Mouse (Mus musculus): ENCODE measurements around the gene Mettl22. TPM values are rescaled to one million over a fixed set of nuclear protein-coding genes. Genes with fewer than 3 reads are reported as not detected.

Gene Mettl22
- total RNA-seq, 1 experiment, result 15.5 TPM

DNA sequence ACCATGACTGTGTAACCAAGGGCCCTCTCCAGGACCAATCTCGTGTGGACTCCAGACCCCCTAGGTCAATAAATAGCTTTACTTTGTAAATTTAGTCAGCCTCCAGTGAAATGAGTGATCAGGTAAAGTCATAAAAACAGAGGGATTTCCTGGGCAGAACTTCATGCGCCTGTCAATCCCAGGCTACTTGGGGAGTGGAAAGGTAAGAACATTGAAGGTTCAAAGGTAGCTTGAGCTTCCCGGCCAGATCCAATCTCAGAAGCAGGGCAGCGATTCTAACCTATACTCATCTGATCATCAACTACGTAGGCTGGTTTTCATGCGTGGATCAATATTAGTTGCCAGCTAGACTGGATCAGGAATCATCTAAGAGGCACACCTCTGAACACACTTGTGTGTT, 24.3 kb upstream of the Mettl22 start:
- Histone ChIP-seq H3K4me3 (ENCODE audit: insufficient read depth in 1 of 2, low read depth in 1 of 2, low read length in 2 of 2, poor library complexity in 1 of 2, severe bottlenecking in 1 of 2) (no peak overlapping the region), H3K9ac (ENCODE audit: insufficient read depth, low read depth, low read length, poor library complexity, severe bottlenecking) (no peak overlapping the region), H3K9me3 (ENCODE audit: control insufficient read depth, insufficient read depth, low read depth, low read length) (no peaks in the 10 kb centered on the region), H3K4me1 (ENCODE audit: control insufficient read depth in 2 of 2, insufficient read depth in 2 of 2, low read length in 2 of 2, poor library complexity in 1 of 2) (no peaks in the 10 kb centered on the region), H3K27ac (ENCODE audit: insufficient read depth, low read depth, low read length, poor library complexity, severe bottlenecking) (no peak overlapping the region), H3K36me3 (ENCODE audit: control insufficient read depth, insufficient read depth, low read length, poor library complexity, severe bottlenecking) (no peaks in the 10 kb centered on the region)
- DNase-seq (ENCODE audit: low read depth, low spot score), result no peak
- TF ChIP-seq MAFK (IDR thresholded peaks at IDR 0.05; ENCODE audit: insufficient read depth, low read depth, low read length) (no peak), HCFC1 (IDR thresholded peaks at IDR 0.05; ENCODE audit: borderline replicate concordance, insufficient read depth, low read length) (no peak), ZNF384 (IDR thresholded peaks at IDR 0.05; ENCODE audit: low read depth, low read length) (no peak), ZC3H11A (IDR thresholded peaks at IDR 0.05; ENCODE audit: borderline replicate concordance, low read depth, low read length) (no peak), CHD2 (IDR thresholded peaks at IDR 0.05; ENCODE audit: low read depth, low read length) (no peak)
- in situ Hi-C loops (cut with MboI; ENCODE audit: low sequenced_read_pairs in 2 of 2, unreplicated experiment in 2 of 2), result no loop called here

DNA sequence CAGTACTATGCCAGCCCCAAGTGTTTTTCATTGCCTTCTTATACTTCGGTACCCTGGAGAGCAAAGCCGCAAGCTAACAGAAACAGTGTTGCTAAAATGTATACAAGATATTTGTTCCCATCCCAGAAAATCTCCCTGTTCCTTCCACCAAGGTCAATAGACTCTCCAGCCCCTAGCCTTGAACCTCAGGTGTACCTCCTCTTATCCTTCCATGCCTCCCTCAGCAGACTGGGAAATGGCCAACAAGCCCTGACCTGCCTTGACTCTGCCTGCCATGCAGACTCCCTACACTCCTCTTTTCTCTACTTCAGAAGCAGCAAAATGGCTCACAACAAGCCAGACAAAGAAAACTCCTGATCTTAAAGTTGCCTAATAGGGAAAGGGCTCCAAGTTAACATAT, 17.3 kb upstream of the Mettl22 start:
- TF ChIP-seq HCFC1 (IDR thresholded peaks at IDR 0.05; ENCODE audit: borderline replicate concordance, insufficient read depth, low read length) (no peak), ZNF384 (IDR thresholded peaks at IDR 0.05; ENCODE audit: low read depth, low read length) (no peak), ZC3H11A (IDR thresholded peaks at IDR 0.05; ENCODE audit: borderline replicate concordance, low read depth, low read length) (no peak), MAFK (IDR thresholded peaks at IDR 0.05; ENCODE audit: insufficient read depth, low read depth, low read length) (no peak)

DNA sequence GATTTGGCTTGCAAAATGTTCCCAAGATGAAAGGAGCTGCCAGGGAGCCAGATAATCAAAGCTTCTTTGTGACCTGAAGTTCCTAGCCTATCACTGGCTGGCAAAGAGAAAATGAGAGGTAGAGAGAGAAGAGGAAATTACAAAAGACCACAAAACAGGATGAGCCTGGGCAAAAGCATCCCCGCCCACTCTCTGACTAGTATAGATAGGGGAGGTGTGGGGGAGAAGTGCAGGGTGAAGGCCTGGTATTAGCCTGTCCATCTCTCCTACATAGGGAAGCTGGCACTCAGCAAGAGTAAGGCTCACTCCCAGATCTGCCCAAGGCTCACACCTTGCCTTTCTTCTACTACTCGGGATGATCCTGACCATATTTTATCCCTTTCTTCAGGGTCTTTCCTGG, 15.4 kb upstream of the Mettl22 start:
- H3K9ac ChIP-seq (ENCODE audit: insufficient read depth, low read depth, low read length, poor library complexity, severe bottlenecking), result no peak overlapping the region
- H3K36me3 ChIP-seq (ENCODE audit: control insufficient read depth, insufficient read depth, low read length, poor library complexity, severe bottlenecking), result no peaks in the 10 kb centered on the region
- no peaks in the 10 kb centered on the region for H3K9me3 ChIP-seq (ENCODE audit: control insufficient read depth, insufficient read depth, low read depth, low read length)
- H3K4me3 ChIP-seq (ENCODE audit: insufficient read depth in 1 of 2, low read depth in 1 of 2, low read length in 2 of 2, poor library complexity in 1 of 2, severe bottlenecking in 1 of 2), result no peak overlapping the region
- H3K27ac ChIP-seq (ENCODE audit: insufficient read depth, low read depth, low read length, poor library complexity, severe bottlenecking), result no peak overlapping the region
- in situ Hi-C loops (cut with MboI; ENCODE audit: low sequenced_read_pairs in 2 of 2, unreplicated experiment in 2 of 2), result no loop called here
- no peak for DNase-seq (ENCODE audit: low read depth, low spot score)
- no peak for TF ChIP-seq ZNF384 (IDR thresholded peaks at IDR 0.05; ENCODE audit: low read depth, low read length)
- no peak for TF ChIP-seq CHD2 (IDR thresholded peaks at IDR 0.05; ENCODE audit: low read depth, low read length)
- no peak for TF ChIP-seq HCFC1 (IDR thresholded peaks at IDR 0.05; ENCODE audit: borderline replicate concordance, insufficient read depth, low read length)
- TF ChIP-seq ZC3H11A (IDR thresholded peaks at IDR 0.05; ENCODE audit: borderline replicate concordance, low read depth, low read length), result no peak
- no peak for TF ChIP-seq MAFK (IDR thresholded peaks at IDR 0.05; ENCODE audit: insufficient read depth, low read depth, low read length)
- H3K4me1 ChIP-seq (ENCODE audit: control insufficient read depth in 2 of 2, insufficient read depth in 2 of 2, low read length in 2 of 2, poor library complexity in 1 of 2), result no peaks in the 10 kb centered on the region

More for the DNA sequence above, 17.3 kb upstream of the Mettl22 start:
- Histone ChIP-seq H3K27ac (ENCODE audit: insufficient read depth, low read depth, low read length, poor library complexity, severe bottlenecking) (no peak overlapping the region), H3K4me1 (ENCODE audit: control insufficient read depth in 2 of 2, insufficient read depth in 2 of 2, low read length in 2 of 2, poor library complexity in 1 of 2) (no peaks in the 10 kb centered on the region), H3K9me3 (ENCODE audit: control insufficient read depth, insufficient read depth, low read depth, low read length) (no peaks in the 10 kb centered on the region), H3K9ac (ENCODE audit: insufficient read depth, low read depth, low read length, poor library complexity, severe bottlenecking) (no peak overlapping the region), H3K36me3 (ENCODE audit: control insufficient read depth, insufficient read depth, low read length, poor library complexity, severe bottlenecking) (no peaks in the 10 kb centered on the region), H3K4me3 (ENCODE audit: insufficient read depth in 1 of 2, low read depth in 1 of 2, low read length in 2 of 2, poor library complexity in 1 of 2, severe bottlenecking in 1 of 2) (no peak overlapping the region)
- DNase-seq (ENCODE audit: low read depth, low spot score), result no peak
- in situ Hi-C loops (cut with MboI; ENCODE audit: low sequenced_read_pairs in 2 of 2, unreplicated experiment in 2 of 2), result no loop called here

DNA sequence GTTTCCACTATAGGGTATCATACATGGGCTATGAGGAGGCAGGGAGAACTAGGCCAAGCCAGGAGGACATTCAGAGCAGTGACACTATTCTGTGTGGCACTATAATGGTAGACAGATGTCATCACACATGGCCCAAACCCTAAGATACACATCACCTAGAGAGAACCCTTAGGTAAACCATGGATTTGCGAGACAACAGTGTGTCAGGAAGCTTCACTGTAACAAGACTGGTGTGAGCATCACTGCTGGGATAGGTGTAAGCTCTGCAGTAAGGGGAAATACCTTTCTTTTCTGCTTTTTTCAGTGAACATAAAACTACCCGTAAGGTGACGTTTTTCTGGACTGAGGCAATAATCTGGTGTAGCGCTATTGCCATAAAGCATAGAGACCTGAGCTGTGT, 12.2 kb upstream of the Mettl22 start:
- TF ChIP-seq ZC3H11A (IDR thresholded peaks at IDR 0.05; ENCODE audit: borderline replicate concordance, low read depth, low read length) (no peak), MAFK (IDR thresholded peaks at IDR 0.05; ENCODE audit: insufficient read depth, low read depth, low read length) (no peak), ZNF384 (IDR thresholded peaks at IDR 0.05; ENCODE audit: low read depth, low read length) (no peak), CHD2 (IDR thresholded peaks at IDR 0.05; ENCODE audit: low read depth, low read length) (no peak), HCFC1 (IDR thresholded peaks at IDR 0.05; ENCODE audit: borderline replicate concordance, insufficient read depth, low read length) (no peak)
- in situ Hi-C loops (cut with MboI; ENCODE audit: low sequenced_read_pairs in 2 of 2, unreplicated experiment in 2 of 2), result no loop called here
- H3K27ac ChIP-seq (ENCODE audit: insufficient read depth, low read depth, low read length, poor library complexity, severe bottlenecking), result no peak overlapping the region
- H3K36me3 ChIP-seq (ENCODE audit: control insufficient read depth, insufficient read depth, low read length, poor library complexity, severe bottlenecking), result no peaks in the 10 kb centered on the region
- H3K9me3 ChIP-seq (ENCODE audit: control insufficient read depth, insufficient read depth, low read depth, low read length), result no peaks in the 10 kb centered on the region
- no peak for DNase-seq (ENCODE audit: low read depth, low spot score)
- no peaks in the 10 kb centered on the region for H3K4me1 ChIP-seq (ENCODE audit: control insufficient read depth in 2 of 2, insufficient read depth in 2 of 2, low read length in 2 of 2, poor library complexity in 1 of 2)
- H3K9ac ChIP-seq (ENCODE audit: insufficient read depth, low read depth, low read length, poor library complexity, severe bottlenecking), result no peak overlapping the region
- H3K4me3 ChIP-seq (ENCODE audit: insufficient read depth in 1 of 2, low read depth in 1 of 2, low read length in 2 of 2, poor library complexity in 1 of 2, severe bottlenecking in 1 of 2), result no peak overlapping the region

DNA sequence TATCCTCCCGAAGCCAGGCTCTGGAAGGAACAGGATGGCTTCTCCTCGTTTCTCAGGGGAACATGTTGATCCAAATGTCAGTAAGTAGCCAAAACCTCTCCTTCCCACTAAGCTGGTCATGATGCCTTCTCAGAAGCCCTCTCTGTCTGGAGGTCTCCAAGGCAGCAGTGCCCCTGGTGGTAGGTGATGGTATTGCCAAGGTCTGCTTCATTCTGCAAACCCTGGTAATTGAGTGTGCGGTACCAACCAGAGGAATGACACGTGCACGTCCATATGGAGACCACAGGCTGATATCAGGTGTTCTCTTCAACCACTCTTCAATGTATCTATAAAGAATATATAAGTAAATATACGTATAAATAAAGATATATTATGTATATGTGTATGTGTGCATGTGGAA, 11.5 kb upstream of the Mettl22 start:
- no peak overlapping the region for H3K9ac ChIP-seq (ENCODE audit: insufficient read depth, low read depth, low read length, poor library complexity, severe bottlenecking)
- H3K4me1 ChIP-seq (ENCODE audit: control insufficient read depth in 2 of 2, insufficient read depth in 2 of 2, low read length in 2 of 2, poor library complexity in 1 of 2), result no peaks in the 10 kb centered on the region
- no peaks in the 10 kb centered on the region for H3K36me3 ChIP-seq (ENCODE audit: control insufficient read depth, insufficient read depth, low read length, poor library complexity, severe bottlenecking)
- TF ChIP-seq HCFC1 (IDR thresholded peaks at IDR 0.05; ENCODE audit: borderline replicate concordance, insufficient read depth, low read length), result no peak
- TF ChIP-seq CHD2 (IDR thresholded peaks at IDR 0.05; ENCODE audit: low read depth, low read length), result no peak
- H3K4me3 ChIP-seq (ENCODE audit: insufficient read depth in 1 of 2, low read depth in 1 of 2, low read length in 2 of 2, poor library complexity in 1 of 2, severe bottlenecking in 1 of 2), result no peak overlapping the region
- H3K27ac ChIP-seq (ENCODE audit: insufficient read depth, low read depth, low read length, poor library complexity, severe bottlenecking), result no peak overlapping the region
- no peaks in the 10 kb centered on the region for H3K9me3 ChIP-seq (ENCODE audit: control insufficient read depth, insufficient read depth, low read depth, low read length)
- peak; percentile 78 for DNase-seq (ENCODE audit: low read depth, low spot score)
- in situ Hi-C loops (cut with MboI; ENCODE audit: low sequenced_read_pairs in 2 of 2, unreplicated experiment in 2 of 2), result no loop called here
